Mouse (Mus musculus): ENCODE measurements around the gene Heatr9.
A peak's percentile ranks its signal among the peaks of the same experiment; 100 is the strongest.
"Not testable (repeated sequence)": the region's sequence is repeated elsewhere in the genome, so short reads cannot be mapped to it uniquely, and the experiment has no call there.

Gene Heatr9

DNA sequence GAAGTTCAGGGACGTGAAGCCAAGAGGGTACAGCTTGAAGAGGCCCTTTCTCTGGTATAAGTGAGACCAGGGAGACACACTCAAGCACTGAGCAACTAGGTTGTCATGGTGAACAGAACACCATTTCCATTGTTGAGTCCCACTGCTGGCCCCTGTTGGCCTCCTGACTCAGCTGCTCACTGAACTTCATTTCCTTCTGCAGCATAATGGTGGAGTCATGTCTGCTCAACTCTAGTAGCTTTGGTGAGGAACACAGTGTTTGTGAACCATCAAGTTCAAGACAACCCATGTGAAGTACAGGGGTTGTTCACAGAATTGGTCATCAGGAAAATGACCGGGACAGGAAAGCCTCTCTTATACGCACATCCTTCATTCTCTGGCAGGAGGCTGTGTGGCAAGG lies at the start of gene Heatr9:
Heatr9 (minus strand) TSS at position 101 of the 400 bp plus-strand sequence.
- no peak for DNase-seq (ENCODE audit: low read depth)

DNA sequence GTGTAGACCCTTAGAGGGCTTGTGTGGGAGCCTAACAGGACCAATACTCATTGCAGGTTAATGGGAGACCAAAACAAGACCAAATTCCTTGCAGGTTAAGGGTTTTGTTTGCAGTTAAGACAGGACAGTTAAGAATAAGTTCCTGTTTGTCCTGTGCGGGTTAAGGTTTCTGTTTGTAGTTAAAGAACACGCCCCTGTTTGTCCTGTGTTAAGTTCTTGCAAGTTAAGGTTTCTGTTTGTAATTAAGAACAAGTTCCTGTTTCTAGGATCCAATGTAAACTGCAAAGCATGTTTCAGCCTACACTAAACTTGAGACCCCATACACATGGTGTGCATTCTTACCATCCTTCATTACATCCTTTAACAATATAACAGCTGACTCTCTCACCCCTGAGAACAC lies 48.2 kb upstream of the Heatr9 start:
- DNase-seq (ENCODE audit: low read depth): no peak

DNA sequence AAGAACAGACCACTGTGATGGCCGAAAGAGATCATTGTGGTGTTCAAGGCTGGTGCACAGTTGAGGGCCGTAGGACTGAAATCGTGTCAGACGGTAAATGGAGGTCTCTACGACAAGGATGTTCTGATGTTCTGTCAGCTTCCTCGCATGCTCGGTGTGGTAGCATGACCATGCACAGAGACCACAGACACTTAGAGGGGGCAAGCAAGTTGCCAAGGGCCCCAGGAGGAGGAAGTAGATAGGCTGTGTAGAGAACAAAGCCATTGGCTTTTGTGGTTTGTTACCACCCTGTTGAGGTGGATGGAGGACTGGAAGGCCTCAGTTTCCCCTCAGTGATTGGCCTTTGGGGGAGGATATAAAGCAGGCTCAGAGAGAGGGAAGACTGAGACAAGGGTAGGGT lies 47.3 kb upstream of the Heatr9 start:
- no peak for DNase-seq (ENCODE audit: low read depth)

DNA sequence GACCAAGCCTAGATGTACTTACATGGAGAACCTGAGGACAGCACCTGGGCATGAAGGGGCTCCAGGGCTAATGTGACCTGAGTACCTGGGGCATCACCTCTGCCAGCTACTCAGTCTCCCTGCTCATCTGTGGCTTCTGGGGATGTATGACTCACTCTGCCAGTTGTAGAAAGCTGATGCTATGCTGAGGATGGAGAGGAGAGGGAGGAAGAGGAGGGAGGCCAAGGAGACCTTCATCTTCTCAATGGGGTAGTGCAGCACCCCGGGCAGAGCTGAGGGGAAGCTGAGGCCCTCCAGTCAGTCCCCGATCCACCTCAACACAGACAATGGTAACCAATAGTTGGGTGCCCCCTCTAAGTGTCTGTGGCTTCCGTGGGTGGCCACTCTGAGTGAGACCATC lies 46.8 kb upstream of the Heatr9 start:
- DNase-seq (ENCODE audit: low read depth): no peak

DNA sequence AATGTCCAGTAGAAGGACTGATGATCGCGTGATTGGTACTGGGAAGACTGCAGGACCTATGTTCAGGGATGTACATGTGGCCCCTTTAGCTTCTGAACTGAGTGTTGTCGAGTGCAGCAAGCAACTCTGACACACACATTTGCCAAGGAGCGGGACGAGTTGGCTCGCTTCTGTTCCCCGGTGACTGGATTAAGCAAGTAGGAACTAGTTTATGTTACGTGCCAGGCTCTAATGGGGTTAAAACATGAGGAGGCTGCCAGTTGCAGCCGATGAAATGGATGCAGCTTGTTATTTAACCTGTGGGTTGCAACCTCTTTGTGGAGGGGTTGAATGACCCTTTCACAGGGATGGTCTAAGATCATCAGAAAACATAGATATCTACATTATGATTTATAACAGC lies 46.1 kb upstream of the Heatr9 start:
- DNase-seq (ENCODE audit: low read depth): no peak

DNA sequence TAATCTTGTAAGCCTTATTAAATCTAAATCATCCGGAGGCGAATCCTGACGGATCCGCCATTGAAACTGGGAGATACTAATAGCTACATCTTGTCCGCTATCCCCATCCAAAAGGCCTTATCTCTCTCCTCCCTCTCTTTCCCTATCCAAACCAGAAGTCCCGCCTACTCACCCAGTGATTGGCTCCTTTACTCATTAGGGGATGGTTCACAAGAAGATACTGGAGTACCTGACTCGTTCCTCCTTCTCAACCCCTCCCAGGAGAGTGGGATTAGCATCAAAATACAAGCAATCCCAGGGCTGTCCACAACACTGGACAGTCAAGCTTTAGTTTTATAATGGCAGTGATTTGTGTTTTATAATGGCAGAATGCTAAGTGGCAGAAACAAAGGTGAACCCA lies 45.3 kb upstream of the Heatr9 start:
- no peak for DNase-seq (ENCODE audit: low read depth)

DNA sequence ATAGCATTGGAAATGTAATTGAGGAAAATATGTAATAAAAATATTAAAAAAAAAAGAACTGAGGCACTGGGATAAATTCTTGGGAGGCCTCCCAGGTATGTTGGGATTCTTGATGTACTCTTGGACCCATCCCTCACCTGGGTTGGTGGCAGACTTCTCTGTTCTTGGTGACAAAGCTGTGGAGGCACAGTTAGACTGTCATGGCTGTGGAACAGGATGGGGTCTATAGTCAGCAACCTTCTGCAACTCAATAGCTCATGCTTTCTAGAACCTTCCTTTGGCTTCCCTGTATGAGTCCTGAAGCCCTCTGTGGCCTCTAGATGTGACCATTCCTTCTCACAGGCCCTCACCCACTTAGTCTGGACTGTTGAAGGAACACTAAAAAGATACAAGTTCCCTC lies 44.6 kb upstream of the Heatr9 start:
- no peak for DNase-seq (ENCODE audit: low read depth)

DNA sequence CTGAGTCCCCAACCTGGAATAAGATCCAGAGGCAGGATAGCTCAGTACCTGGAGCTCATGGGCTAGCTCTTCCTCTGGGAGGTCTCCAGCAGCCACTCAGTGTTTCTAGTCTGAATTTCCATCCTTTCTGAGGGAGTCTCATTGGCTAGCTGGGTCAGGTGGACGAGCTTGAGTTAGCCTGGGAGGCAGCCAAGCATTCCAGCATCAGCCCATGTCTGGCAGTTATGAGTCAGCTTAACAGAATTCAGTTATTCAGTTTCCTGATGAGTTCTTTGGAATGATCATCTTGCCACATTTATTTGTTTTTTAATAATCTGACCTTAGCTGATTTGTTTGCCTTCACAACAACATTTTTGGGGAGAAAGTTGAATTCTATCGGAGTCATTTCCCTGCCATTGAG lies 41.8 kb upstream of the Heatr9 start:
- DNase-seq (ENCODE audit: low read depth): no peak

DNA sequence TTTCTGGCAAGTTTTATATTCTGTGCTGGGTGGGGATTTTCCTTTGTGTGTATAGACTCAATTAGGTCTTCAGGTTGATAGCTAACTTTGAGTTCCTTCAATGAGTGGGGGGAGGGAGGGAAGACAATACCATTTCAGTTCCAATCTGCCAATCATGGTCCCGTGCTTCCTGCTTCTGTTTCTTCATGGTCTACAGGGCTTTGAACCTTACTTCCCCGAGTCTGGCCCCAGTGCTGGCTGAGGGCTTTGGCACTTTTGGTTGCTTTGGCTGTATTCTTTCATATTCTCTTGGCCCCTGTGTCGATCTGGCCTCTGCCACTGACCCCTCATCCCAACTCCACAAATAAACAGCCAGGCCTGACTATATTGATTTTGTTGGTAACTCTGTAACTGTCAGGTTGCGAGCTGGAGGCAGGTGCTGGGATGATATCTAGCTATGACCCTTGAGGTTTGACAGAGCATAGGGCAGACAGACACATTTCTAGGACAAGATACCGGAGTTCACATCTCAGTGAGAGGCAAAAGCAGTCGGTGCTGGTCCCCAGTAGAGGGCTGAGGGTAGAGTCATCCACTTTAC lies 40.4 kb upstream of the Heatr9 start:
- DNase-seq (ENCODE audit: low read depth): no peak

DNA sequence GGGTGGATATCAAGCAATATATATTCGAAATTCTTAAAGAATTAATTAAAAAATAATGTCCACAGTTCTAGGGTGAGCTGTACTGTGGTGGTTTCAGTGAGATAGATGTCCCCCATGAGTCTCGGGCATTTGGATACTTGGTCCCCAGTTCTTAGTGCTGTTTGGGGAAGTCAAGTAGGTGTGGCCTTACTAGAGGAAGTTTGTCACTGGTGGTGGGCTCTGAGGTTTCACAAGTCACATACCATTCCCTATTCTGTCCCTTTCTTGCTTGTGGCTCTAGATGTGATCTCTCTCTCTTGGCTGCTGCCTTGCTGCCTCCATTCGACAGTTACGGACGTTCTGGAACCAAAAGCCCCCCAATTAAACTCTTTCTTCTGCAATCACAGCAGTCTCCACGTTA lies 38.4 kb upstream of the Heatr9 start:
- no peak for DNase-seq (ENCODE audit: low read depth)

DNA sequence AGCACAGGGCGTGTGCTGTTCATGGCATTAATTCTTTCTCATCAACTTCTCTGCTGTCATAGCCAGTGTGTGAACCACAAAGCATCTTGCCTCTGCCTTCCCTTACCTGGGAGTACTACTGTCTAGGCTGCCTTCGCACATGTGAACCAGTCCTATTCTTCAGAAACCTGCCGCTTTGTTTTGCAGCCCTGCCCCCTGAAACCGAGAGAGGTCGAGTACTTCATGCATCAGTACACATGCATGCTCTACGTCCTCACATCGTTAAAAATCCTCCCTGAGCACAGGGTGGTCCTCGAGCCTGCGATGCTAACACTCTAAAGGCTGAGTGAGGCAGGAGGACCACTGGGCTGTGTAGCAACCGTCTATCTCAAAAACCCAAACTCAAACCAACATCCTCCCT lies 35.1 kb upstream of the Heatr9 start:
- no peak for DNase-seq (ENCODE audit: low read depth)

DNA sequence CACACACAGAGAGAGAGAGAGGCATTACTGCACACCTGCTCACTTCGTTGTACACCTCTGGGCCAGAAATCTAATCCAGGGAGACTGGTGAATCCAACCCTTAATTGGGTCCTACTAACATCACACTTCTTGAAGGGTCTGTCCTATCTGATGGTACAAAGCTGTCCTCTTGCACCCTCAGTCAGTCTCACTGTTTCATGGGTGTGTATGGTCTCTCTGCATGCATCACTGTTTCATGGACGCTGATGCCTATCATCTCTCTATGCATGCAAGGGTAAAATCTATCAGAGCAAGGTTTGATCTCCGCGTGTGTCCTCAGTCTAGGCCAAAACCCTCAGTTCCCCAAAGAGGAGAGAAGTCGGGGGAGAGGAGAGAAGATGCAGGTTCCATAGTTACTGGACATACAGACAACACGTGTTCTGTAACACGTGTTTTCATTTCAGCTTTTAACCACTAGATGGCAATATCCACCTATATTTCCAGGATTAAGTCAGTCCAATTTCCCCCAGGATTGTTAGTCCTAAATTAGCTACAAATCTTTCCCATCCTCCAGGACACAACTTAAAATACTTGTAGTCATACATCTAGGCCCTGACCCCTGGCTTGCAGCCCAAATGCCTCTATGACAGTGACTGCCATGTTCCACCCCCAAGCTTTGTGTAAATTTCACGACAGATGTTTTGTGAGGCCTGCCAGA lies 34.3 kb upstream of the Heatr9 start:
- DNase-seq (ENCODE audit: low read depth): peak; percentile 21

DNA sequence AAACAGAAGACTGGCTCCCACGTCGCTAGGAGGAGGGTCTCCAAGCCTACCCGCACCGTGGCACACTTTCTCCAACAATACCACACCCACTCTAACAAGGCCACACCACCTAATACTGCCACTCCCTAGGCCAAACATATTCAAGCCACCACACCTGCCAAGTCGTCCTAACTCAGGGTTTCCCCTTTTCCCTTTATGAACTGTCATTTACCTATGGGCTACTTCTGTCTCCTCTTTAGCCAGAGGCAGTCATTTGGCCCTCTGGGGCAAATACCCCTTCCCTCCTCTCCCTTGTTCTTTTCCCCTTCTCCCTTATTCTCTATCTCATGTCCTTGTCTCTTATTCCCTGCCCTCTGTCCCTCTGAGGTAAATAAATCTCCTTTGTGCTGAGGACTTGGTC lies 29.7 kb upstream of the Heatr9 start:
- DNase-seq (ENCODE audit: low read depth): no peak

DNA sequence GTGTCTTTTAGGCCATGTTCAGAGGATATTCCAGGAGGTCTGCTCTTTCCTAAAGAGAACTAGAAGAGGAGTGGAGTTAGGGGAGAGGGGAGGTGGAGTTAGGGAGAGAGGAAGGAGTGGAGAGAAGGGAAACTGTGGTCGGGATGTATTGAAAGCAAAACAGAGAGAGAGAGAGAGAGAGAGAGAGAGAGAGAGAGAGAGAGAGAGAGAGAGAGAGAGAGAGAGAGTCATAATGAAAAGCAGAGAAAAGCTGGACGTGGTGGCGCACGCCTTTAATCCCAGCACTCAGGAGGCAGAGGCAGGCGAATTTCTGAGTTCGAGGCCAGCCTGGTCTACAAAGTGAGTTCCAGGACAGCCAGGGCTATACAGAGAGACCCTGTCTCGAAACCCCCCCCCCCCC lies 29.1 kb upstream of the Heatr9 start:
- DNase-seq (ENCODE audit: low read depth): not testable (repeated sequence)

DNA sequence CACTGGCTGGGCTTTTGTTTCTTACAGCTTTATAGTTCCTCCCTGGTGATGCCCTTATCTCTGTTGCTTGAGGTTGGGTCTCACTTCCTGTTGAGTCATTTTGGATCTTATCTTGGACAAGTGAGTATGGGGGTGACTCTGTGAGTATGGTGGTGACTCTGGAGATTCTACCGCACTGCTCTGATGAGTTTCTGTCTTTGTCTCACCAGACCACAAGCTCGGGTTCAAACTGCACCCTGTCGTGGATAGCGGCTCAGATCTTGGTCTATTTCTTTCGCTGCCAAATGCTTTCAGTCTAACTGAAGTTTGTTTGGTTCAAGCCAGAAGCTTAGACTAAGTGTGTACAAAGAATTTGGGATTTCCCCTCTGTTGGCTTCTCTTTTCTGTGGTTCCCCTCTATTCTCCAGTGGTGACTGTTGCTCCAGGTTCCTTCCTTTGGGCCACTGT lies 28.2 kb upstream of the Heatr9 start:
- DNase-seq (ENCODE audit: low read depth): no peak

DNA sequence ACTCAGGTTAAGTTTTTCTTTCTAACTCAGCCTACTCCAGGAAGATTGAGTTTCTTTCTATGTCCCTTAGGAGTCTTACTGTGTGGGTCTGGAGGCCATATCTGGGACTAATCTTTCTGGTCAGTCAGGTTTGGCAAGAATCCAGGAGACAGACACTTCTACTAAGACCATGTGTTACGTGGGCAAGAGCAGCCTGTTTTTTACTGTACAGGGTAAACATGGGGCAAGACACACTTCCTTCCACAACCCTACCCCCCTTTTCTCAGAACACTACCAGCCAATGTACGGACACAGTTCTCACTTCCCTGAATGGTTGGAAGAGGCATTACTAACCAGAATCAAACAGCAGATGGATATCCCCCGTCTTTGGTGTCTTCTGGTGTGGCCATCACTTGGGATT lies 22.2 kb upstream of the Heatr9 start:
- DNase-seq (ENCODE audit: low read depth): no peak

DNA sequence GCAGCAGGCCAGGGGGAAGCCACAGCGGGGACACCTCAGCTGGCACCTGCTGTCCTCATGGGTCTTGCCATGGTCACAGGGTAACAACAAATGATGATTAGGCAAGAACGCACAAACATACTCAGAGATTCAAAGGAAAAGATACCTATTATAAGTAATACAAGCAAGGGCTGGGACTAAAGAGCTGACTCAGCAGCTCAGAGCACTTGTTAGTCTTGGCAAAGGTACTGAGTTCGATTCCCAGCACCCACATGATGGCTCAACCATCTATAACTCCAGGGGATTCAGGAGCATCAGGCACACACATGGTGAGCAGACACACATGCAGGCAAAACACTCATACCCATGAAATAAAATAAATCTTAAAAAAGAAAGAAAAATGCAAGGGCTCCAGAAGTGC lies 19.4 kb upstream of the Heatr9 start:
- DNase-seq (ENCODE audit: low read depth): no peak

DNA sequence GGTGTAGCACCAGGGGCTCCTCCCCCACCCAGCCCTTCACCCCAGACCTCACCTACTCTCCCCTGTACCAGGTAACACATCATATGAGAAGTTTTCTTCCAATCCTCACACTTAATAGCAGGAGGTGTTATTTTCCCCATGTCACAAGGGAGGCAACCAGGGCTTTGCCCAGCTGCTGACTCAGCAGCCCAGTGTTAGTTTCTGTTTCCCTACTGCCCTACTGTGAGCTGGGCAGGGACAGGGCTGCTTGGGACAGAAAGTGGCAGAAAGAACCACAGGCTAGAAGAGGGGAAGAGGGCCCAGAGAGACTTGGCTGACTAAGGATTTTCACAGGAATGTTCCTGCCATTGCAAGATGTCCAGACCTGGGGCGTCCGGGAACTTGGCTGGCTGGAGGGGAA lies 19.0 kb upstream of the Heatr9 start:
- no peak for DNase-seq (ENCODE audit: low read depth)

DNA sequence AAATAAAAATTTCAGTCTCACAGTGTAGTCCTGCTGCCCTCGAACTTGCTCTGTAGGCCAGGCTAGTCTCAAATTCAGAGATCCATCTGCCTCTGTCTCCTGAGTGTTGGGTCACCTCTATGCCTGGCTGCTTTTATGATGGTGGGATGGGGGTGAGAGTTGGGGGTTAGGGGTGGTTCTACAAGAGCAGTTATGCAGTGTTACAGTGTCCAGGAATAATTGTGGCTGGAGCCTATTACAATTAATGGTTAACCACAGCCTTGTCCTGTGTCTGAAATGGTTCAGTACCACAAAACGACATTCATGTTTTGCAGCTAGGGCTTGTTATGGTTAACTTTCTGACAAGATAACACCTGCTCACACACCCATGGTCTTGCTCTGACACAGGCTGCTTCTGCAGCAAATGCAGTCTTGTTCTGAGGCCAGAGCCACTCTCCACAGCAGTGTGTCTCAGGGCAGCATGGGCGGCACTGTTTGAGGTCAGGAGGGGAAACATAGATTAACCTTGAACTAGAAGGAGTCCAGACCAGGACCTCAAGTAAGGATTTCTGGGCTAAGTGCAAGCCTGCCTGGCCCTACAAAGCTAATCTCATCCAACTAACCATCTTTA lies 16.8 kb upstream of the Heatr9 start:
- DNase-seq (ENCODE audit: low read depth): no peak

DNA sequence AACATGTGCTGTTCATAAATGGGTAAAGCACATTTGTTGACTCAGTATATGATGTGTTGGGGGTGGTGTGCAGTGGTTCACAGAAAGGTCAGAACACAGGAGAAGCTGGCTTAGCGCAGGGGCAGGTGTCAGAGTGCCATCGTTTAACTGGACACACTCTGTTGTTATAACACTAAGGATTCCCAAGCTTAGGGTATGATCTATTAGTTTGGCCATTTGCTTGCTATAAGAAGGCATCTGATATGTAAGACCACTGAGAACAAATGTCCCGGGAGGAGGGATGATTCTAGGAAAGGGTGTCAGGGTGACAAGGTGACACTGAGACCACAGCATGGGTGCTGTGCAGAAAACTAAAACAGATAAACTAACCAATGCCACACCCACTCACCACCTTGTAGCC lies 14.9 kb upstream of the Heatr9 start:
- no peak for DNase-seq (ENCODE audit: low read depth)

DNA sequence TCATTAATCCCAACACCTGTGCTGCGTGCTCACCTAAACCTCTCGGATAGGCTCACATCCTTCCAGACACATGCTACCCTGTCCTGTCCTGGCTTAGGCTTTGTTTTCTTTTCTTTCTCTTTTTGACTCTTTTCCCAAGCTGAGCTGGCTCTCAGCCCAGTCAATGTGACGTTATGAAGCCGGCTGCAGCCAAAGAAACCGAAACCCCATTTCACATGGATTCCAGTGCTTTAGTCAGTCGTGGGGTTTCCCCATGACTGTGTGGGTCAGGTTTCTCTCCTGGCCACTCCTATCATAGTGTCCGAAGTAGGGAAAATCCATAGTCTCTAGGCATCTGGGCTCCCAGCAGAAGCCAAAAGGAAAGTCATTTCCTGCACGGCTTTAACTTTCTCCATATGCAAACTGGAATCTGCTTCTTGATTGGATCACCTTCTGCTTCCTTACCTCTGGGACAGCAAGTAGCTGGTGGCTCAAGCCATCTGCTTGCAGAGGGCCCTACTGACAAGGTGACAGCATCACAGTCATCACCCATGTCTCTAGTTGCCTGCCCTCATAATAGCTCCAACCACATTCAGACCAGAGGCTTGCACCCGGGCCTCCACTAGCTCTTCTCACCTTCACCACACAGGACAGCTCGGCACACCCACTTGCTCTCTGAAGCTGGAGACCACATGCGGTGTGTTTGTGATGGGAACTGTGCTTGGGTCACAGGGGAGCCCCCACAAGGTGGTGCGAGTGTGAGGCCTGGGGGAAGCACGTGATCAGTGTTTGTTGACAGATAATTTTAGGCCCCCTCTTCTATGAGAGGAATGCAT lies 12.8 kb upstream of the Heatr9 start:
- no peak for DNase-seq (ENCODE audit: low read depth)

DNA sequence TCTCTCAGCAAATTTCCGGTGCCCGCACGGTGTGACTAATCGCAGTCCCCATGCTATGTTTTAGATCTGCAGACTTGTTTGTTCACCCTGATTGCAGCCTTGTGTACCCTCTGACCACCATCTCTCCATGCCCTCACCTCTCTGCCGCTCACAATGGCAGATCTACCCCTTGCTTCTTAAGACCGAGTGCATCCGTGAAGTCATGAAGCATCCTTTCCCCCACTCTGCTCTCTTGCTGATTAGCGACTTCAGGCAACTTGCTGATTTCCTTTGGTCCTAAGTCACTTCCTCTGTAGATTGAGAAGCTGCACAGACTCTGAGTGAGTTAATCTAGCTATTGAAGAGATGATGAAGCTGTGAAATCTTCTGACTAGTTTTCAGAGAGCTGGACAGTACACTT lies 12.2 kb upstream of the Heatr9 start:
- DNase-seq (ENCODE audit: low read depth): no peak

DNA sequence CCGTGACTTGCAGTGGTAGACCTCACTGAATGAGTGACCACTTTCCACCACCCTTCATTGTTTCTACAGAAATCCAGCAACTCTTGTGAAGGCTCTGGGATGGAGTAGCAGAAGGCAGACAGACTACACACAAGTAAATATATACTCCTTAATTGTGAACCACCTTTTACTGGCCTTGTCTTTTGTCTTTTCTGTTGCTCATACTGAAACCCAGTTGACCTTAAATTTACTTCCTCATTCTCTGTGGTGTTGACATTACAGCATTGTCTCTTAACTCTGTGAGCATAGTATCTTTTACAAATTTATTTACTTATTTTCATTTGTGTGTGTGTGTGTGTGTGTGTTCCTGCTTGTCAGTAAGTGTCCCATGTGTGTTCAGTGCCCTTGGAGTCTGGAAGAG lies 11.2 kb upstream of the Heatr9 start:
- no peak for DNase-seq (ENCODE audit: low read depth)

Measured in c-Kit-positive CD71-positive TER-119-negative erythroid progenitor cells, embryonic 14.5 days (primary cell).